Mouse (Mus musculus) heart, postnatal 0 days (tissue): Measurements from ENCODE around the gene S100a14.

Experiments
- CTCF ChIP-seq: IDR thresholded peaks from 2 replicates; pipeline ENCODE4 v1.5.1; 2016; ENCODE audit warnings: antibody characterized with exemption, control low read depth, low read depth
- EP300 ChIP-seq: IDR thresholded peaks from 2 replicates; pipeline ENCODE4 v1.6.1; 2016; ENCODE audit warnings: antibody characterized with exemption, low read depth

GRCm38 (mm10) chr3:90575320-90575719 lies 48.7 kb downstream of the S100a14 start:
- TF ChIP-seq CTCF (no peak), EP300 (no peak)
